Mouse (Mus musculus) cerebellum, postnatal 36 days (tissue): ENCODE data around the gene Lpin1.

Experiments used
- DNase-seq, 2 experiments: peaks; one replicate each; pipeline ENCODE4 v3.0.0; 2021 to 2022; ENCODE audit warnings: mixed read lengths in 2 of 2

Lpin1 gene

GRCm38 (mm10) chr12:16618512-16619274 is 7.9 kb upstream of the Lpin1 start:
- DNase-seq = peak; percentile 56 to 59

GRCm38 (mm10) chr12:16615738-16616137 is 5.0 kb upstream of the Lpin1 start:
- DNase-seq = no peak

- DNase-seq = no peak
Measured at GRCm38 (mm10) chr12:16614556-16614955, 3.8 kb upstream of the Lpin1 start.

DNA sequence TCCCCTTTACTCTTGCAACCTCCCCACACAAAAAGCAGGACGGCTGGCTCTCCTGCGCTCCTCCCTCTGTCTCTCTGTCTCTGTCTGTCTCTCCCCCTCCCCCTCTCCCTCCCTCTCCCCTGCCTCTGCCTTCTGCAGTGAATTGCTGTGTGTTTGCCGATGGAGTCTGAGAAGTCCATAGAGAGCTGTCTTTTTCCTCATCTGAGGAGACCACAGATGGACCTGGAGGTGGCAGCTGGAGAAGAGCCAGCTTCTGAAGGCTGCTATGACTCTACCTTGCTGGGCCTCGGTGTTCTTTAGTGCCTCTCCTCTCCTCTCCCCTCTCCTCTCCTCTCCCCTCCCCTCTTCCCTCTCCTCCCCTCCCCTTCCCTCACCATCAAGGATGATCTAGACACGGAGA is 5.1 kb downstream of the Lpin1 start:
- DNase-seq = no peak

- no peak for DNase-seq
Measured at GRCm38 (mm10) chr12:16602271-16602670, 8.5 kb downstream of the Lpin1 start.

DNA sequence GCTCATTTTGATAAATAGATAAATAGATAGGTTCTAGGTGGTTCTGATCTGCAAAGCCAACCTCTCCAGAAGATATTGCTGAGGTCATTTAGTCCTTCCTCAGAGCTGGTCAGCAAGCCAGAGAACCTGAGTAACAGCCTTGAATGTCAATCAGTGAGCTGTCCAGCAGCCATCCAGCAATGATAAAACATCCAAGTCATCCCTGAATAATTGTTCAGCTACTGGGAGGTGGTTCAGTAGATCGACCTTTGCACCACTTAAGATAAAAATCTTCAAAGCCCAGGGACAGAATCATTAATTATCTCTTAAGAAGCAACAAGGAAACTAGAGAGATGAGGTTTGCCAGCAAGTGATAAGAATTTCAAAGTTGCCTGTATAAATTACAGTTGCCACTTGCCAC is 10.4 kb downstream of the Lpin1 start:
- DNase-seq = no peak

- DNase-seq = no peak
Measured at GRCm38 (mm10) chr12:16599359-16599758, 11.4 kb downstream of the Lpin1 start.

DNA sequence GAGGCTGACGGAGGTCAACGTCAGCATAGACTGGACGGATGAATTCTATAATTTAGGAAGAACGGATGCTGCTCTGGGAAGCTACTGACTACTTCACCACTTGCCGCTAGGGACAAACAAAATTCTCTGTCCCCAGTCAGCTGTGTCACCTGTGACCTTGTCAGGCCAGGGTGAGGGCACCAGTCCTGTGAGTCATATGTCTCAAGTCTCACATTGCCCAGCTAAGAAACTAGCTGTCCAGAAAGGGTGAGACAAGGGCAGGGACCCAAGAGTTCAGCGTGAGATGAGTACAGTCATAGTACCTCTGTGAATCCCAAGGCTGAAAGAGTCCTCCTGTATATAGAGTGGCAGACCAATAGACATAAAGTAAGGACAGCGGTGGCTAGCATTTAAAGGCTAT is 17.0 kb downstream of the Lpin1 start:
- DNase-seq = no peak

DNA sequence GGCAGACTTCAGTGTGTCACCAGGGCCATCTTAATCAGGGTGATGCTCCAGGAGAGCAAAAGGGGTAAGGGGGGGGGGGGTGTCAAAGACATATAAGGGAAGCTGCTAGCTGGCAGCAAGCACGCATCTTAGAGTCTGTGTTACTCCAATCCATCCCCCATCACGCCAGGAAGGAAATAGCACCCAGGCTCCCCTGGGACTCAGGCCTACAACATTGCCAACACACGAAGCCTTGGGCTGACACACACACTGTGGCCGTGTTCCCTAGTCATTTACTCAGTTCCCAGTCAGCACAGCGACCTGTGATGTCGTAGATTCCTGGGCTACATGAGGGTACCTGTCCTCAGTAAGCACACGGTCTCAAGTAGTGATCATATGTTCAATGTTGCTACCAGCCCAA is 17.8 kb downstream of the Lpin1 start:
- no peak for DNase-seq

GRCm38 (mm10) chr12:16592451-16592850 is 18.3 kb downstream of the Lpin1 start:
- no peak for DNase-seq

- DNase-seq = peak; percentile 85 to 90
Measured at GRCm38 (mm10) chr12:16591453-16592200, 19.1 kb downstream of the Lpin1 start.

DNA sequence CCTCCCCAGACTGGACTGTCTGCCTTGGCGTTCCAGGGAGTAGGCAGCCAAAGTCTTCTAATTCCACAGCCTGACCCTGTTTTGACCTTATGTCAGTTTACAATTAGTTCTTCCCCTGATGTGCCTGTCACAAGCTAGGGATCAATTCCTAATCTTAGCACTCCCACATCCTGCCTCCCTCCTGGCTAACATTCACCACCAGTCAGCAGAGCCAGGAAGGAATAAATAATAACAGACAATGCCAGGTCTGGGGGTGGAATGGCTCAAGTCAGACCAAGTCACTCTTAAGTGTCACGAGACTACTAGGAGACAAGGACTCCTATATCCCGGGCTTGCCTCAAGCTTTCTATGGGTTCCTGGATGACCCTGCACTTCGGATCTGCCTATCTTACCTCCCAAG is 20.8 kb downstream of the Lpin1 start:
- DNase-seq = no peak

GRCm38 (mm10) chr12:16589204-16589949 is 21.4 kb downstream of the Lpin1 start:
- peak; percentile 89 to 94 for DNase-seq

DNA sequence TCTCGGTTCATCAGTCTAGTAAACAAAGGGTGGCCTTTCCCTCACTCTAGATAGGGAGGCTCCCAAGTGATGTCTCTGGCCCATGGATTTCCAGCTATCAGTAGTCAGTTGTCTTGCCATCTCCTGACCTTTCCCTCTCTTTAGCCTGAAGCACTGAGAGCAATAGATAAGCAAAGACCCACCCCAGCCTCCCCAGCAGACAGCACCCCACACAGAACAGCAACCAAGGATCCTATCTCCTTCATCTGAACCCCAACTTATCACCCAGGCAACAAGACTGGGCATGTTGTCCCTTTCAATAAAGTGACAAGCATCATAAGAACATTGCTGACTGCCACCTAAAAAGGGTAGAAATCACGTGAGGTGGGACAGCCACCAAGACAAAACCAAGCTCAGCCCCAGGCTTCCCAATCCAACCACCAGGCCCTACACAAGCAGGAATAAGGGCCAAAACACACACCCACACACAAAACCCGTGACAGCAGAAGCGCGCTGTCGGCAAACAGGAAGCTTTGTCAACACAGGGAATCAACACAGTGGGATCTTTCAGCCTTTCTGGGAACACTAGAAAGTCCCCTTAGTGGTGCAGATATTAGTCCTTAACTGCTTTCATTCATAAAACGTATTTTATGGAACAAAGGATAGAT is 22.2 kb downstream of the Lpin1 start:
- DNase-seq = peak; percentile 32 to 34

DNA sequence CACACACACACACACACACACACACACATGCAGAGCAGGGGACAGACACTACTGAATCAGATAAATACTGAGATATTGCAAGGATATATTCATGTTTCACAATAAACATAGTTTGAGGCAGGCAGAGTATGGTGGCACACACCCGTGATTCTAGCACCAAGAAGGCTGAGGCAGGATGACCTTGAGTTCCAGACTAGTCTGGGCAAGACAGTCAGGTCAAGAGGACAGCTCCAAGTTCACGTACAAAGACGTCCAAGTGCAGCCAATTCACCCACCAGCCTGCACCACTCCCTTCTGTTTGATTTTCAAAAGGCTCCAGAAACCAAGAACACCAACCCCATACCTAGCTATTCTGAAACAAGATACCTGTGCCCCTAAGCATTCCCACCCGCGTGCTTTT is 23.0 kb downstream of the Lpin1 start:
- DNase-seq = no peak

DNA sequence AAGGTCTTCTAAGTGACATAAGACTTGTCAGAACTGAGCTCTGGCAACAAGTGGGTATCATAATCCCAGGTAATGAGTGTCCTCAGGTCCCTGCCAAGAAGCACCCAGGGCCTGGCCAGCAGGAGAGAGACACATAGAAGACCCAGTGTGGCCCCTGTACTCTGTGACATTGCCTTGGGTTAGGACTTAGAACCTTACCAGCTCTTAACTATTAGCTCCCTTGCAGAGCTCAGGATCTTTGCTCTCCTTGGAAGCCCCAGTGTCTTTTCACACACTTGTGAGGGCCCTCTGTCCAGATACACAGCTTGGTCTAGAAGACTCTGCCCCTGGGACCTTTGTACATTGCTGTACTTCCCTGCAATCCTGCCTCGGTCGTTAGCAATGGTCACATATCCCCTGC is 23.7 kb downstream of the Lpin1 start:
- DNase-seq = no peak

GRCm38 (mm10) chr12:16584964-16585363 is 25.8 kb downstream of the Lpin1 start:
- DNase-seq = no peak

GRCm38 (mm10) chr12:16584035-16584682 is 26.6 kb downstream of the Lpin1 start:
- no peak for DNase-seq

- no peak for DNase-seq
Measured at GRCm38 (mm10) chr12:16583313-16583712, 27.5 kb downstream of the Lpin1 start.

- DNase-seq = no peak
Measured at GRCm38 (mm10) chr12:16580306-16580705, 30.5 kb downstream of the Lpin1 start.

DNA sequence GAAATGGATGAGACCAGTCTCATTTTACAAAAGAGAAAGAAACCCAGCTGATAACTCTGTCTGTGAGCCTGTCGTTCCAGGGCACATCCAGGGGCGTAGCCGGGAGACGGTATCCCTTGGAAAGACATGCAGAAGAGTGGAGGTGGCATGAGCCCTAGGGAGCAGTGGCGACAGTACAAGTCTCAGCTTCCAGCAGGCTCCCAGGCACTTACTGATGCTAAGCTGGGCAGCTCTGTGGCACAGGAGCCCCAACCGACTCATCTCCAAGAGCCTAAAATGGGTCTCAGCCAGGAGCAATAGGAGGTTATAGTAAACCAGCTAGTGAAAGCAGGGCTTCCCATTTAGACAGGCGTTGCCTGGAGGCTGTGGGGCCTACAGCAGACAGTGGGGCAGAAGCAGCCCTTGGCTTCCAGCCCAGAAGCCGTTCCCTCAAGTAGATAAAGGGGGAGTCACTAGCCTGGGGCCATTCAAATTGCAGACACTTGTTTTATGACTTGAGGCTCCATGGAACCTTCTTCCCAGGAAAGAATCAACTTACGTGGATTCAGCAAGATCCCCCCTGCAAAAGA is 33.0 kb downstream of the Lpin1 start:
- DNase-seq = no peak

- no peak for DNase-seq
Measured at GRCm38 (mm10) chr12:16571278-16571677, 39.5 kb downstream of the Lpin1 start.
